Mouse (Mus musculus): ENCODE results near the gene Plpp1.

GRCm38 (mm10) chr13:112798953-112799305, 1.7 kb upstream of the Plpp1 start:
- TF ChIP-seq POLR2A (IDR thresholded peaks at IDR 0.05; ENCODE audit: control insufficient read depth, extremely low read depth, insufficient read depth, low read length, poor library complexity) (no peak), CTCF (IDR thresholded peaks at IDR 0.05; ENCODE audit: borderline replicate concordance, control insufficient read depth, extremely low read depth, insufficient read depth, low read length, poor library complexity) (no peak)
